Comparison of ENCODE assay signal across 8 mouse cellular contexts in genomic region chr10:41505446-41505845, GRCm38 (mm10). TPM values are rescaled to one million over a fixed set of nuclear protein-coding genes. Genes with fewer than 3 reads are reported as not detected.
A peak's percentile ranks its signal among the peaks of the same experiment; 100 is the strongest.
DNase-seq lines count a peak whose midpoint lies in the region; ATAC-seq and TF ChIP-seq lines count a peak whose summit lies in the region.
"Not testable (repeated sequence)": the region's sequence is repeated elsewhere in the genome, so short reads cannot be mapped to it uniquely, and the experiment has no call there.

No protein-coding gene starts in this region.

- not testable (repeated sequence) for H3K27ac ChIP-seq in midbrain, embryonic 15.5 days; small intestine, adult 2 months (ENCODE audit: insufficient read depth, low read depth, low read length)

- under 1% methylated on average over 3 of the region's 3 CpGs for WGBS in midbrain, embryonic 15.5 days
- WGBS in small intestine, adult 2 months = 4% methylated on average over 3 of the region's 3 CpGs

- peak; percentile 84 for DNase-seq in 416B (ENCODE audit: low read depth)
- DNase-seq in adrenal gland, postnatal 10 days = peak; percentile 72
- peak; percentile 65 for DNase-seq in embryo, embryonic 9.5 days (ENCODE audit: extremely low spot score)
- peak; percentile 94 for DNase-seq in heart, adult 11 months
- DNase-seq in kidney, adult 18-20 months = peak; percentile 48
- peak; percentile 36 to 43 for DNase-seq in left cerebral cortex, postnatal 36 days (ENCODE audit: low spot score in 2 of 2)

- H3K9me3 ChIP-seq in midbrain, embryonic 15.5 days = not testable (repeated sequence)

- H3K27me3 ChIP-seq in midbrain, embryonic 15.5 days (replicated peaks); small intestine, adult 2 months (ENCODE audit: control insufficient read depth, insufficient read depth, low read length): not testable (repeated sequence)

- not testable (repeated sequence) for H3K36me3 ChIP-seq in midbrain, embryonic 15.5 days (replicated peaks); small intestine, adult 2 months (ENCODE audit: control insufficient read depth, insufficient read depth, low read length)

- peak; percentile 71; the same call in 1 of the 2 replicates for TF ChIP-seq CTCF in small intestine, adult 2 months (IDR thresholded peaks at IDR 0.05; ENCODE audit: extremely low read depth, insufficient read length, insufficient replicate concordance, low read depth, low read length)

- ATAC-seq in midbrain, embryonic 15.5 days (replicated peaks) = peak; percentile 83

- not testable (repeated sequence) for H3K4me1 ChIP-seq in midbrain, embryonic 15.5 days; small intestine, adult 2 months (ENCODE audit: control insufficient read depth, insufficient read depth, insufficient read length, low read length)

- not testable (repeated sequence) for H3K4me3 ChIP-seq in midbrain, embryonic 15.5 days; small intestine, adult 2 months (ENCODE audit: low read depth, low read length)

- not testable (repeated sequence) for TF ChIP-seq POLR2A in small intestine, adult 2 months (IDR thresholded peaks at IDR 0.05; ENCODE audit: low read depth, low read length)

- intact Hi-C loops in left cerebral cortex, postnatal 36 days (cut with DNase I) = loop anchor here (10.0 kb wide), 2 partner anchors 51 to 501 kb away; partner anchors contain the start of gene Zbtb24

- H3K9ac ChIP-seq in midbrain, embryonic 15.5 days = not testable (repeated sequence)

- H3K4me2 ChIP-seq in midbrain, embryonic 15.5 days = not testable (repeated sequence)

RNA-seq across cellular contexts. Expression of gene Cd164, which starts 13.8 kb away (rescaled TPM):
- 100 to 1,000 TPM; 181 to 183 TPM for total RNA-seq in adrenal gland, postnatal 10 days (2021)
- total RNA-seq in left cerebral cortex, postnatal 36 days (2021) = 10 to 100 TPM; 59.0 to 64.6 TPM
- polyA plus RNA-seq in midbrain, embryonic 15.5 days (2015; fragmentation: Nextera tagmentation; extraction: Ambion mirVana) = 43.8 and 48.7 TPM in 2 replicates
- polyA plus RNA-seq in small intestine, adult 2 months (2012; rRNA removed) = 56.9 and 81.6 TPM in 2 replicates

RNA-seq across cellular contexts. Expression of gene Ppil6, which starts 15.2 kb away (rescaled TPM):
- 1 to 10 TPM in 1 of 2 experiments, under 1 TPM in 1; 0.33 to 1.1 TPM for total RNA-seq in adrenal gland, postnatal 10 days (2021)
- total RNA-seq in left cerebral cortex, postnatal 36 days (2021) = 1 to 10 TPM; 6.5 to 9.3 TPM
- polyA plus RNA-seq in midbrain, embryonic 15.5 days (2015; fragmentation: Nextera tagmentation; extraction: Ambion mirVana) = 3.2 and 3.3 TPM in 2 replicates
- 0.15 TPM in 1 of 2 replicates, not detected in the other for polyA plus RNA-seq in small intestine, adult 2 months (2012; rRNA removed)

RNA-seq across cellular contexts. Expression of gene Smpd2, which starts 15.3 kb away (rescaled TPM):
- total RNA-seq in adrenal gland, postnatal 10 days (2021) = 10 to 100 TPM; 23.6 to 29.0 TPM
- 10 to 100 TPM; 18.5 to 20.6 TPM for total RNA-seq in left cerebral cortex, postnatal 36 days (2021)
- polyA plus RNA-seq in midbrain, embryonic 15.5 days (2015; fragmentation: Nextera tagmentation; extraction: Ambion mirVana) = 38.8 and 41.6 TPM in 2 replicates
- polyA plus RNA-seq in small intestine, adult 2 months (2012; rRNA removed) = 49.9 and 121 TPM in 2 replicates

RNA-seq across cellular contexts. Expression of gene Mical1, which starts 29.3 kb away (rescaled TPM):
- total RNA-seq in adrenal gland, postnatal 10 days (2021) = 10 to 100 TPM; 15.2 to 19.0 TPM
- total RNA-seq in left cerebral cortex, postnatal 36 days (2021) = 10 to 100 TPM; 17.3 to 19.6 TPM
- 19.6 and 21.5 TPM in 2 replicates for polyA plus RNA-seq in midbrain, embryonic 15.5 days (2015; fragmentation: Nextera tagmentation; extraction: Ambion mirVana)
- 78.0 and 164 TPM in 2 replicates for polyA plus RNA-seq in small intestine, adult 2 months (2012; rRNA removed)

RNA-seq across cellular contexts. Expression of gene Zbtb24, which starts 55.3 kb away (rescaled TPM):
- total RNA-seq in adrenal gland, postnatal 10 days (2021) = 10 to 100 TPM; 15.5 to 18.9 TPM
- total RNA-seq in left cerebral cortex, postnatal 36 days (2021) = 10 to 100 TPM; 16.3 to 22.7 TPM
- 19.8 and 22.3 TPM in 2 replicates for polyA plus RNA-seq in midbrain, embryonic 15.5 days (2015; fragmentation: Nextera tagmentation; extraction: Ambion mirVana)
- polyA plus RNA-seq in small intestine, adult 2 months (2012; rRNA removed) = 7.0 and 15.7 TPM in 2 replicates

Comparison
In these comparisons a context has a peak if more than half of its experiments do, and no peak if none do; other contexts are left out.
1. DNase-seq: peak in every context shown above with its lines; median percentile 94 in heart, adult 11 months; 84 in 416B; 72 in adrenal gland, postnatal 10 days; 65 in embryo, embryonic 9.5 days; 48 in kidney, adult 18-20 months; 40 in left cerebral cortex, postnatal 36 days.